ENCODE assay signal across 13 mouse cellular contexts in the genomic region with DNA sequence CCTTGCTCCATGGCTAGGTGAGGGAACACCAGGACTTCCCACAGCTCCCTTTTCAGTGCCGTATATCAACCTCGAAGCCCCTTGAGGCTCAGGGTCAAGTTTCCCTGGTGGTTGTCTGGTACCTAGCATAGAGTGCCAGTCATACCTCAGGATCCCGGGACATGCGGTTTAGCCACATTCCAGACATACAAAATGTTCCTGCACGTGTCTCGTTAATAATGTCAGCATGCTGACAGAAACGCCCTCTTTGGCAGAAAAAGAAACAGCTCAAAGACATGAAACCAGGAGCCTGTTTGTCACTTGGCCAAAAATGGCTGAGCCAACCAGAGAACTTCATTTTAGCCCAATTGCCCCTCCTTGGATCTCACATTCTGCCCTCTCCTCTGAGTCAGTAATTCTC. TPM values are rescaled to one million over a fixed set of nuclear protein-coding genes. Genes with fewer than 3 reads are reported as not detected.
A peak's percentile ranks its signal among the peaks of the same experiment; 100 is the strongest.
DNase-seq lines count a peak whose midpoint lies in the region; ATAC-seq lines count a peak whose summit lies in the region.
"Had no signal": no experiment of that assay in that cellular context is flagged by ENCODE, and none has a peak within 500 bp of the region (broad histone marks: within the 10 kb centered on the region; RNA-seq: fewer than 3 reads in every experiment).

No protein-coding gene starts in this region.

- H3K27me3 ChIP-seq in kidney, embryonic 15.5 days, result no peaks in the 10 kb centered on the region
- H3K27me3 ChIP-seq in limb, embryonic 12.5 days, result no peaks in the 10 kb centered on the region
- H3K27me3 ChIP-seq: embryonic facial prominence, embryonic 13.5 days; hindbrain, embryonic 15.5 days had no signal

- no peak overlapping the region for H3K4me2 ChIP-seq in kidney, embryonic 15.5 days
- no peak overlapping the region; the same call in 1 of the 2 replicates for H3K4me2 ChIP-seq in limb, embryonic 12.5 days
- H3K4me2 ChIP-seq: embryonic facial prominence, embryonic 13.5 days; heart, embryonic 13.5 days; hindbrain, embryonic 15.5 days had no signal

- H3K4me1 ChIP-seq in kidney, embryonic 15.5 days, result peaks cover 55% of the 10 kb centered on the region
- H3K4me1 ChIP-seq in limb, embryonic 12.5 days (replicated peaks), result peaks cover 40% of the 10 kb centered on the region

- H3K9ac ChIP-seq in kidney, embryonic 15.5 days, result no peak overlapping the region
- H3K9ac ChIP-seq in limb, embryonic 12.5 days (replicated peaks), result no peak overlapping the region
- H3K9ac ChIP-seq: embryonic facial prominence, embryonic 13.5 days; heart, embryonic 13.5 days; hindbrain, embryonic 15.5 days had no signal

- H3K27ac ChIP-seq in kidney, embryonic 15.5 days, result no peak overlapping the region
- 0 out of 2 replicates have a peak overlapping the region, but pooled peaks have one; percentile 41 for H3K27ac ChIP-seq in limb, embryonic 12.5 days
- H3K27ac ChIP-seq: embryonic facial prominence, embryonic 13.5 days; gastrocnemius, adult 2 months; heart, embryonic 13.5 days; hindbrain, embryonic 15.5 days had no signal

- WGBS in kidney, embryonic 15.5 days, result 48% methylated on average over 7 of the region's 7 CpGs
- WGBS in limb, embryonic 12.5 days, result 26% methylated on average over 7 of the region's 7 CpGs

- peak; percentile 83 for DNase-seq in kidney, adult 11 months
- peak; percentile 74 to 78 for DNase-seq in kidney, adult 8-10 months
- DNase-seq in lung, postnatal 36 days, result peak; percentile 71
- no peak for DNase-seq in spleen, postnatal 14 days (ENCODE audit: low spot score in 2 of 2)
- no peak for DNase-seq in cerebellum, adult 9-10 months
- DNase-seq in layer of hippocampus, adult 9-11 months, result no peak
- DNase-seq: cerebellum, adult 18-20 months; gastrocnemius, adult 2 months had no signal

- ATAC-seq in kidney, embryonic 15.5 days (replicated peaks; ENCODE audit: low FRiP score), result no peak
- ATAC-seq in limb, embryonic 12.5 days (ENCODE audit: insufficient number of reproducible peaks, insufficient read depth, low FRiP score, low TSS enrichment, low read depth), result peak; percentile 28; the same call in 1 of the 2 replicates

- H3K9me3 ChIP-seq in kidney, embryonic 15.5 days (replicated peaks), result no peaks in the 10 kb centered on the region
- H3K9me3 ChIP-seq in limb, embryonic 12.5 days, result no peaks in the 10 kb centered on the region
- H3K9me3 ChIP-seq: embryonic facial prominence, embryonic 13.5 days; heart, embryonic 13.5 days; hindbrain, embryonic 15.5 days had no signal

- no peak overlapping the region for H3K4me3 ChIP-seq in kidney, embryonic 15.5 days (replicated peaks)
- H3K4me3 ChIP-seq in limb, embryonic 12.5 days (replicated peaks), result no peak overlapping the region
- H3K4me3 ChIP-seq: embryonic facial prominence, embryonic 13.5 days; gastrocnemius, adult 2 months; heart, embryonic 13.5 days; hindbrain, embryonic 15.5 days had no signal

- H3K36me3 ChIP-seq in kidney, embryonic 15.5 days, result no peaks in the 10 kb centered on the region
- no peaks in the 10 kb centered on the region for H3K36me3 ChIP-seq in limb, embryonic 12.5 days
- H3K36me3 ChIP-seq: embryonic facial prominence, embryonic 13.5 days; heart, embryonic 13.5 days; hindbrain, embryonic 15.5 days had no signal

RNA-seq across cellular contexts. Expression of a gene that starts 2.8 kb away (rescaled TPM):
- polyA plus RNA-seq in kidney, embryonic 15.5 days (2015; fragmentation: Nextera tagmentation; extraction: Ambion mirVana), result 0.80 and 0.92 TPM in 2 replicates
- polyA plus RNA-seq in limb, embryonic 12.5 days (2016; fragmentation: Nextera tagmentation; extraction: Ambion mirVana), result 0.06 TPM in 1 of 2 replicates, not detected in the other
- polyA plus RNA-seq: embryonic facial prominence, embryonic 13.5 days had no signal

Comparison
In these comparisons a context has a peak if more than half of its experiments do, and no peak if none do; other contexts are left out.
1. DNase-seq: peak in kidney, adult 11 months (single experiment), kidney, adult 8-10 months (2 of 2) and lung, postnatal 36 days (single experiment); none in spleen, postnatal 14 days (0 of 2), cerebellum, adult 9-10 months (single experiment) and layer of hippocampus, adult 9-11 months (single experiment).